9 mouse cellular contexts compared by ENCODE assay signal in the genomic region with DNA sequence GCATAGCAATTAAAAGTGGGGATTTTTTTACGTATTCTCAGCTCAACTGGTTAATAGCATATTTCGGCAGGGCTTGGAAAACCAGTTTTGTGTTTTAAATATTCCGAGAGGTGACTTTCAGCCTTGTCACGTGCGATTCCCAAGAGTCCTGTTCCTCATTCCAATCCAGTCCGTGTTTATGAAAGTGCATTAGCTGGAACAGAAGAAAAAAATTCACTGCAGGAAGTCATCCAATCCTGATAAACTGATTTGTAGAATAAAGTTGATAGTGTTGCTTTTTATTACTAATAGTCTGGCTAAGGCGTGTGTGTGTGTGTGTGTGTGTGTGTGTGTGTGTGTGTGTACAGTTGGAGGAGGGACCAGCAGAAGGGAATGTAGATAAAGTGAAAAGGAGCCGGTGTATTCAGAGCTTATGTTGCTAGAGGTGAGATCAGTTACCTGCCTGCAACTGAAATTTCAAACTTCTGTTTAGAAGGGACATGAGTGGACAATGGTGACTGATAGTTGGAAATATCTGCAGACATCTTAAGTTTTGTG. TPM values are rescaled to one million over a fixed set of nuclear protein-coding genes. Genes with fewer than 3 reads are reported as not detected.
DNase-seq lines count a peak whose midpoint lies in the region; ATAC-seq and TF ChIP-seq lines count a peak whose summit lies in the region.
"Had no signal": no experiment of that assay in that cellular context is flagged by ENCODE, and none has a peak within 500 bp of the region (broad histone marks: within the 10 kb centered on the region; RNA-seq: fewer than 3 reads in every experiment).

A gene (plus strand): TSS at position 392 of the 537 bp plus-strand sequence.

- H3K4me1 ChIP-seq in ES-Bruce4 (ENCODE audit: control insufficient read depth, insufficient read depth, low read length) (no peaks in the 10 kb centered on the region), MEL (ENCODE audit: control insufficient read depth in 1 of 2, insufficient read depth in 2 of 2, low read length in 2 of 2) (peaks cover 0 to 3% of the 10 kb centered on the region in 2 experiments; a peak in 3 of 4 replicates)
- no peaks in the 10 kb centered on the region for H3K4me1 ChIP-seq in heart, embryonic 13.5 days
- H3K4me1 ChIP-seq: limb, embryonic 13.5 days had no signal

- H3K4me2 ChIP-seq in heart, embryonic 13.5 days, result no peak within 1 kb of the TSS
- H3K4me2 ChIP-seq: limb, embryonic 13.5 days had no signal

- TF ChIP-seq CTCF in ES-Bruce4 (IDR thresholded peaks at IDR 0.05; ENCODE audit: low read depth, low read length) (no peak), MEL (IDR thresholded peaks at IDR 0.05 in 2 of 3, conservative IDR thresholded peaks at IDR 0.05 in 1 of 3; ENCODE audit: control insufficient read depth in 1 of 3, insufficient read depth in 1 of 3, low read depth in 2 of 3, low read length in 3 of 3, poor library complexity in 1 of 3, severe bottlenecking in 1 of 3) (no peak)

- WGBS in heart, embryonic 13.5 days, result 61% methylated on average over 8 of the region's 8 CpGs

- H3K36me3 ChIP-seq in ES-Bruce4 (ENCODE audit: control insufficient read depth, insufficient read depth, low read length, poor library complexity, severe bottlenecking) (no peaks in the 10 kb centered on the region), MEL (ENCODE audit: control insufficient read depth in 1 of 2, insufficient read depth in 2 of 2, low read length in 2 of 2) (peaks cover 0 to 3% of the 10 kb centered on the region in 2 experiments; a peak in 1 of 4 replicates)
- H3K36me3 ChIP-seq in heart, embryonic 13.5 days, result no peaks in the 10 kb centered on the region
- H3K36me3 ChIP-seq: limb, embryonic 13.5 days had no signal

- no peak for TF ChIP-seq RAD21 in MEL (IDR thresholded peaks at IDR 0.05; ENCODE audit: low read depth, low read length)

- no peak for ATAC-seq in heart, embryonic 13.5 days (ENCODE audit: extremely low read depth, insufficient number of reproducible peaks, low FRiP score, low TSS enrichment)
- no peak for ATAC-seq in inflammation-experienced regulatory T-cells, adult 6 months

- H3K27me3 ChIP-seq in ES-Bruce4 (ENCODE audit: control insufficient read depth, insufficient read depth, low read length, poor library complexity, severe bottlenecking) (no peaks in the 10 kb centered on the region), MEL (ENCODE audit: control insufficient read depth in 1 of 2, insufficient read depth in 2 of 2, low read length in 2 of 2) (no peaks in the 10 kb centered on the region)
- no peaks in the 10 kb centered on the region for H3K27me3 ChIP-seq in heart, embryonic 13.5 days (replicated peaks)

- TF ChIP-seq EP300 in ES-Bruce4 (IDR thresholded peaks at IDR 0.05; ENCODE audit: insufficient read depth, low read depth, low read length), result no peak
- TF ChIP-seq EP300 in MEL (IDR thresholded peaks at IDR 0.05; ENCODE audit: low read depth in 1 of 2, low read length in 2 of 2), result no peak; a peak in 1 of 4 replicates

- H3K27ac ChIP-seq in ES-Bruce4 (ENCODE audit: insufficient read depth, low read length) (no peak within 1 kb of the TSS), MEL (ENCODE audit: control insufficient read depth, low read depth, low read length) (no peak within 1 kb of the TSS)
- no peak within 1 kb of the TSS for H3K27ac ChIP-seq in heart, embryonic 13.5 days (replicated peaks)
- H3K27ac ChIP-seq: limb, embryonic 13.5 days had no signal

- no peak within 1 kb of the TSS for H3K9ac ChIP-seq in ES-Bruce4 (ENCODE audit: low read depth, poor library complexity, severe bottlenecking)
- no peak within 1 kb of the TSS for H3K9ac ChIP-seq in MEL (ENCODE audit: control insufficient read depth, low read depth, low read length, poor library complexity, severe bottlenecking)
- H3K9ac ChIP-seq in heart, embryonic 13.5 days, result no peak within 1 kb of the TSS
- H3K9ac ChIP-seq: limb, embryonic 13.5 days had no signal

- no peak for DNase-seq in MEL (ENCODE audit: low read depth, low spot score)
- peak; percentile 3 to 12 for DNase-seq in kidney, postnatal 4 days
- no peak for DNase-seq in right cerebral cortex, postnatal 25 days
- no peak for DNase-seq in spleen, postnatal 14 days (ENCODE audit: low spot score in 2 of 2)
- no peak for DNase-seq in retina, embryonic 14.5 days (ENCODE audit: low spot score)

- H3K79me2 ChIP-seq in MEL (ENCODE audit: control insufficient read depth, insufficient read depth, low read length, poor library complexity), result no peaks in the 10 kb centered on the region

- H3K9me3 ChIP-seq in ES-Bruce4 (replicated peaks; ENCODE audit: control insufficient read depth, insufficient read depth, low read length, poor library complexity, severe bottlenecking) (no peaks in the 10 kb centered on the region), MEL (replicated peaks; ENCODE audit: insufficient read depth, low read length) (no peaks in the 10 kb centered on the region)
- H3K9me3 ChIP-seq in heart, embryonic 13.5 days, result no peaks in the 10 kb centered on the region
- H3K9me3 ChIP-seq: limb, embryonic 13.5 days had no signal

- no peak for TF ChIP-seq POLR2A in ES-Bruce4 (IDR thresholded peaks at IDR 0.05; ENCODE audit: insufficient read depth, low read length)
- TF ChIP-seq POLR2A in MEL (IDR thresholded peaks at IDR 0.05; ENCODE audit: control insufficient read depth in 1 of 2, insufficient read depth in 1 of 2, low read depth in 1 of 2, low read length in 2 of 2, poor library complexity in 1 of 2), result no peak

- H3K4me3 ChIP-seq in ES-Bruce4 (ENCODE audit: low read depth, low read length) (no peak within 1 kb of the TSS), MEL (ENCODE audit: control insufficient read depth in 1 of 2, insufficient read depth in 1 of 2, low read depth in 2 of 2, low read length in 2 of 2) (no peak within 1 kb of the TSS)
- no peak within 1 kb of the TSS for H3K4me3 ChIP-seq in heart, embryonic 13.5 days
- H3K4me3 ChIP-seq: limb, embryonic 13.5 days had no signal

TF ChIP-seq in MEL, 35 proteins besides CTCF, POLR2A, EP300 and RAD21:
- no peak for TF ChIP-seq SIN3A (IDR thresholded peaks at IDR 0.05; ENCODE audit: low read length)
- TF ChIP-seq POLR2AphosphoS5 (IDR thresholded peaks at IDR 0.05; ENCODE audit: borderline replicate concordance, low read depth, low read length), result no peak
- TF ChIP-seq CHD1 (IDR thresholded peaks at IDR 0.05; ENCODE audit: low read depth, low read length), result no peak
- TF ChIP-seq MYC (IDR thresholded peaks at IDR 0.05; ENCODE audit: low read depth, low read length), result no peak
- no peak for TF ChIP-seq TCF12 (IDR thresholded peaks at IDR 0.05; ENCODE audit: low read depth, low read length)

RNA-seq across cellular contexts. Expression of the gene that starts here (rescaled TPM):
- polyA plus RNA-seq in ES-Bruce4 (2011; ENCODE audit: insufficient read depth, insufficient read length, low read depth, missing spikeins) (19.5 and 21.7 TPM in 2 replicates), MEL (2012; ENCODE audit: insufficient read depth in 1 of 2, insufficient read length in 2 of 2, low read depth in 1 of 2, low replicate concordance in 2 of 2, missing spikeins in 1 of 2) (10 to 100 TPM in 1 of 2 experiments, not detected in 1; 16.2 TPM)
- 19.6 and 23.1 TPM in 2 replicates for total RNA-seq in MEL (2012; rRNA removed)
- polyA plus RNA-seq in heart, embryonic 13.5 days (2015; fragmentation: Nextera tagmentation; extraction: Ambion mirVana), result 25.2 and 29.9 TPM in 2 replicates
- 1 to 10 TPM; 1.1 to 1.6 (median 1.4) TPM for polyA plus RNA-seq in inflammation-experienced regulatory T-cells, adult 6 months (2017; shearing (Covaris generic))

Comparison
In these comparisons a context has a peak if more than half of its experiments do, and no peak if none do; other contexts are left out.
1. DNase-seq: peak in kidney, postnatal 4 days (2 of 2); none in MEL (single experiment), right cerebral cortex, postnatal 25 days (single experiment), spleen, postnatal 14 days (0 of 2) and retina, embryonic 14.5 days (single experiment).